Mouse (Mus musculus) neural tube, embryonic 14.5 days (tissue): ENCODE measurements around the gene Thumpd3. TPM values are rescaled to one million over a fixed set of nuclear protein-coding genes. Genes with fewer than 3 reads are reported as not detected.

Source experiments
- ATAC-seq: fragments of 200-750 bp; cut with Nextera tagmentation; 2 replicates; pipeline ENCODE4 v1.8.0; 2017; ENCODE audit warnings: low read depth, mild to moderate bottlenecking, moderate TSS enrichment, moderate library complexity
- H3K27ac ChIP-seq: fragments of 300-500 bp; sonication (generic); 2 replicates; pipeline ENCODE4 v1.5.1; 2014; ENCODE audit warnings: low read depth, mild to moderate bottlenecking, control low read depth, low read length, moderate library complexity, mixed read lengths
- H3K27me3 ChIP-seq: fragments of 300-500 bp; sonication (generic); 2 replicates; pipeline ENCODE4 v1.6.1; 2014; ENCODE audit warnings: low read length; ENCODE audit not compliant: control insufficient read depth, insufficient read depth
- H3K36me3 ChIP-seq: fragments of 300-500 bp; sonication (generic); 2 replicates; pipeline ENCODE4 v1.6.1; 2014; ENCODE audit warnings: low read length, mixed read lengths; ENCODE audit not compliant: control insufficient read depth, insufficient read depth
- H3K4me1 ChIP-seq: fragments of 300-500 bp; sonication (generic); 2 replicates; pipeline ENCODE4 v1.6.1; 2014; ENCODE audit warnings: low read length; ENCODE audit not compliant: control insufficient read depth, insufficient read depth
- H3K4me2 ChIP-seq: fragments of 300-500 bp; sonication (generic); 2 replicates; pipeline ENCODE4 v1.6.1; 2014; ENCODE audit warnings: mild to moderate bottlenecking, low read depth, low read length, control low read depth
- H3K4me3 ChIP-seq: fragments of 300-500 bp; sonication (generic); 2 replicates; pipeline ENCODE4 v1.5.1; 2014; ENCODE audit warnings: low read depth, low read length, control low read depth, mixed read lengths
- H3K9ac ChIP-seq: fragments of 300-500 bp; sonication (generic); replicated peaks from 2 replicates; pipeline ENCODE4 v1.6.1; 2014; ENCODE audit warnings: low read depth, mild to moderate bottlenecking, control low read depth, low read length, mixed read lengths
- H3K9me3 ChIP-seq: fragments of 300-500 bp; sonication (generic); 2 replicates; pipeline ENCODE4 v1.6.1; 2016; ENCODE audit warnings: low read length; ENCODE audit not compliant: control insufficient read depth
- WGBS: fragments of 180-500 bp; shearing (Covaris S2); extraction: QIAGEN DNeasy Blood & Tissue Kit; methylation state at CpG from one replicate; pipeline ENCODE4 v1.1.7; 2014; 5-methylcytosine and 5-hydroxymethylcytosine counted together
- polyA plus RNA-seq: library from polyadenylated mRNA; unstranded; fragments of >200 nt; fragmentation: Nextera tagmentation; extraction: Ambion mirVana; gene quantifications from 2 replicates; pipeline ENCODE4 v1.2.1, GENCODE M21; 2014

Thumpd3 gene
- 46.6 and 47.2 TPM in 2 replicates for polyA plus RNA-seq

DNA sequence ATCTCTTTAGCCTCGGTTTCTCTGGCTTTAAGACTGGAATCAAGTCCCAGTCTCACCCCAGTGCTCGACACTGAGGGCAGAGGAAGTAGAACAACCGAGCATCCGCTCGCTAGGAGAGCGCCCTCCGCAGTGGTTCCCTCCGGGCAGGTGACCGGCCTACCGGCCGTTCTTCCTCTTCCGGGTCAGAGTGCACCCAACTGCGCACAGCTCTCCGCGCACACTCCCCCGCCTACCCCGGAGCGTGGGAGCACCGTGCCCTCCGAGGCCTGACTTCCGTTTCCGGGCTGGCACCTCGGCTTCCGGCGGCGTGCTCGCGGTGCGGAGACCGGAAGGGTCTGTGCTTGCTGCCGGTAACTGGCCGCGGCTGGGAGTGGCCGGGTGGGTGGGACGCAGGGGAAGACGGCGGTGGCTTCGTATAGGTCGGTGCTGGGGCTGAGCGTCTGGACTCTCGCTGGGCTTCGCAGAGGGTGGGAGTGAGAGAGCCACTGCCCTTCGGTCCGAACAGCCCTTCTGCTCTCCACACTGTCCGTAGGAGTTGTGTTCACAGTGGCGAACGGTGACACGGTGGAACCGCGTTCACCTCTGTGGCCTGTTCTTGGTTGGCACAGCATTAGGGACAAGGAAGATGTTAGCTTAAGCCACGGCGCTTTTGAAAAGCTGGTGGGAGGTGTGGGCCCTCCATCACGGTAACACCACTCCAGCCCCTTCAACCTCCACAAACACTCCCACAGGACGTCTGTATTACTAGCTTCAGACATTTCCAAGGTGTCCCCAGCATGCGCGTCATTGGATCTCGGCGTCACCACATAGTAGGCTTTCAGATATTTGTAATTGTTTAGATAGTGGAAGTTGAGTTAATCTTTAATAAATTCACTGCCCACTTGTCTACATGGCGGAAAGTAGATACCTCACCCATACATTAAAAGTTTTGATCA is at the start of gene Thumpd3:
TSS of gene Thumpd3 (plus strand) at position 185 of the 935 bp plus-strand sequence.
- Histone ChIP-seq H3K36me3 (peaks cover 10% of the 10 kb centered on the region), H3K4me1 (peaks cover 13% of the 10 kb centered on the region), H3K27ac (peak within 1 kb of the TSS; percentile 88), H3K9me3 (no peaks in the 10 kb centered on the region), H3K4me3 (peak within 1 kb of the TSS; percentile 70), H3K9ac (peak within 1 kb of the TSS; percentile 62), H3K4me2 (peak within 1 kb of the TSS; percentile 69), H3K27me3 (no peaks in the 10 kb centered on the region)
- WGBS, result under 1% methylated on average over 59 of the region's 59 CpGs
- peak; percentile 100 for ATAC-seq

DNA sequence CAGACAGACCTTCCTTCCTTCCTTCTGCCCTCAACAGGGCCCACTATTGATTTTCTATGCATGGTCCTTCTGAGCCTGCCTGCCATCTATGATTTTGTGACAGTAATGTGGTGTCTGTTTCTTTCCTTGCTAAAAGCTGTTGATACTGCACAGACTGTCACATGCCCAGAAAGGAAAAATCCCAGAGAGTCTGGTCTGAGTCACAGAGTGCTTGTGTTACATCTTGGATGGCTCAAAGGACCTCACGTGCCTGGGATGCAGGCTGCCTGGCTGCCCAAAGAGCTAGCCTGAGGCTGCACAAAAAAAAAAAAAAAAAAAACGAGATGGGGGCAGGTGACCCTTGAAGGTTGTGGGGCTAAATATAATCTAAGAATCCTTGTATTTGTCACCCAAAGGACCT is 46.8 kb upstream of the Thumpd3 start:
- H3K27ac ChIP-seq, result no peak overlapping the region
- WGBS, result 60% methylated on average over 2 of the region's 2 CpGs
- no peak overlapping the region for H3K4me3 ChIP-seq

DNA sequence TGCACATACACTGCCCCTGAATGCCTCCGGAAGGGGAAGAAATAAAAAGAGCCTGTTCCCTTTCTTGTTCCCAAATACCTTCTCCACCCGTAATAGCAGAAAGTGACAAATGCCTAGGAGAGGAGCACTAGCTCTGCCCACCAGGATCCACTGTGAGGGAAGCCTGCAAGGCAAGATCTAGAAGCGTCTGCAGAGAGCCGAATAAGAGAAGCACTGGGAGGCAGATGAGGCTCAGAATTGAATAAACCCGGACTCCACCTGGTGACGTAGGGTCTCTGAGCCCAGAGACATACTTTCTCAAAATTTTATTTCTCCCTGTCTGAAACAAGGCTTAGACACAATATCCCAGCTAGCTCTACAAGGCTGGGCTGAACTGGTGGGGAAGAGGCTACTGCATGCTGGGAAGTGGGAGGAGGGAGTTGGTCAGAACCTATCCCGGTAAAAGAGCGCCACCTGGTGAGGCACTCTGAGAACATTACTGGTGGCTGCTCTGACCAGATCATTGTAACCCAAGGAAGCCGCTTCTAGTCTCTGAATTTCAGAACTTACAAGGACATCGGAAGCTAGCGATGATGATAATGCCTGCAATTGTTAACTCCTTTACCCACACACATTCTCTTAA is 45.2 kb upstream of the Thumpd3 start:
- no peak overlapping the region for H3K27ac ChIP-seq
- peaks cover 5% of the 10 kb centered on the region; the same call in 1 of the 2 replicates for H3K4me1 ChIP-seq
- H3K4me3 ChIP-seq, result no peak overlapping the region
- no peak overlapping the region for H3K9ac ChIP-seq
- H3K9me3 ChIP-seq, result no peaks in the 10 kb centered on the region
- no peaks in the 10 kb centered on the region for H3K27me3 ChIP-seq
- WGBS, result 34% methylated on average over 11 of the region's 11 CpGs
- no peaks in the 10 kb centered on the region for H3K36me3 ChIP-seq
- peak; percentile 95 for ATAC-seq
- peak overlapping the region; percentile 14; the same call in 1 of the 2 replicates for H3K4me2 ChIP-seq

More for the DNA sequence above, 46.8 kb upstream of the Thumpd3 start:
- Histone ChIP-seq H3K4me2 (no peak overlapping the region), H3K27me3 (no peaks in the 10 kb centered on the region), H3K9me3 (no peaks in the 10 kb centered on the region), H3K36me3 (no peaks in the 10 kb centered on the region), H3K9ac (no peak overlapping the region), H3K4me1 (peaks cover 5% of the 10 kb centered on the region; the same call in 1 of the 2 replicates)
- no peak for ATAC-seq

DNA sequence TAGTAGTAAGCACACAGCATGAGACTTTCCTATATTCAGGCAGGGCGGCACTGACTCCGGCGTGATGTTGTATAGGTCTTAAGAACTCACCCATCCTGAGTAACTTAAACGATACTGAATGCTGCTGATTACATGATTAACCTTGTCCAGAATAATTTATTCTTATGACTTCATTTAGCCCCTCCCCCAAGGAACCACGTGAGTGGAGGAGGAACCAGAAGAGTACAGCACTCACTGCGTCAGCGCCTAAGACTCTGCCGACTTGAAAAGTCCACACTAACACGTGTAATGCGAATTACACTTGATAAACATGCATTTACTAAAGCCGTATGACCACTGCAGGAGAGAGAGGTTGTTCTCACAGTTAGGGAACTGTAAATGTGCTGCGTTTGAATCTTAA is 44.3 kb upstream of the Thumpd3 start:
- no peaks in the 10 kb centered on the region for H3K9me3 ChIP-seq
- H3K4me1 ChIP-seq, result peaks cover 5% of the 10 kb centered on the region; the same call in 1 of the 2 replicates
- H3K4me2 ChIP-seq, result no peak overlapping the region
- no peaks in the 10 kb centered on the region for H3K36me3 ChIP-seq
- no peak for ATAC-seq
- H3K27ac ChIP-seq, result no peak overlapping the region
- 77% methylated on average over 12 of the region's 12 CpGs for WGBS
- H3K27me3 ChIP-seq, result no peaks in the 10 kb centered on the region
- no peak overlapping the region for H3K9ac ChIP-seq
- no peak overlapping the region for H3K4me3 ChIP-seq

DNA sequence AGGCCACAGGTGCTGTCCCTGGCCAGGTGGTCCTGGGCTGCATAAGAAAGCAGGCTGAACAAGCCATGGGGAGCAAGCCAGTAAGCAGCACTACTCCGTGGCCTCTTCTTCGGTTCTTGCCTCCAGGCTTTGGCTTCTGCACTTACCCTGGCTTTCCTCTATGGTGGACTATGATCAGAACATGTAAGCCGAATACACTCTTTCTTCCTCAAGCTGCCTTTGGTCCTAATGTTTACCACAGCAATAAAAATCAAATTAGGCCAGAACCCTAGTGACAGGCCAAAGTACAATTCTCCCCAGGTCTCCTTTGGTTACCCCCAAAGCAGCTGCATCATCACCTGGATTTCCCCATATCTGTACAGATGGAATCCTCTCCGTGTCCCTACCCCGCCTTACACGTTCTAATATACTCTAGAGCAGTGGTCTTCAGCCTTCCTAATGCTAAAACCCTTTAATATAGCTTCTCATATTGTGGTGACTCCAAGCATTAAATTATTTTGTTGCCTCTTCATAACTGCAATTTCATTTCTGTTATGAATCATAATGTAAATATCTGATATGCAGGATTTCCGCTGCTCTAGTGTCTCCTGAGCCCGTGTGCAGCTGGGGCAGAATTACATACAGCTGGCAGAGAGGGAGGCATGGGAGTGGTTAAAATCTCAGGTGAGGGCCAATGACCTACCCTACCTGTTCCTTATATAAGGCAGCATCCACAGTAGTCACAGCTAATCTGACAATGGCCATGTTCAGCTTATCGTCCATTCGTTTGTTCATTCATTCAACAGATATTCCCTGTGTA is 42.5 kb upstream of the Thumpd3 start:
- WGBS, result 88% methylated on average over 10 of the region's 10 CpGs

DNA sequence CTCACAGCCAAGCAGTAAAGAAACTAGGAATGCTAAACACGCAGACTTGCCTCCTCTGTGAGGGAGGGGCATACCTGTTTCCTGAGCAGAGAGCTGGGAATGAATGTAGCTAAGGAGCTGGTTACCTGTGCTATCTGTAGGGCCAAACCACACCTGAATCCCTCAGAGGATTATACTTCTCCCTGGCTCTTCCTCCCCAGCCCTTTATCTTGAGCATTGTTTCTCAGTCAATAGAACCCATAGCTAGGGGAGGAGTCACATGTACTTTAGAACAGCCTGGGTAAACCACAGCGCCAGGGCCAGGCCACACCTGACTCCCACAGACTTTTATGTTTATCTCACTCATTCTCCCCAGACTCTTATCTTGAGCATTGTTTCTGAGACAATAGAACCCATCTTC is 39.2 kb upstream of the Thumpd3 start:
- Histone ChIP-seq H3K36me3 (no peaks in the 10 kb centered on the region), H3K4me3 (no peak overlapping the region), H3K9ac (no peak overlapping the region), H3K27ac (no peak overlapping the region), H3K9me3 (no peaks in the 10 kb centered on the region), H3K27me3 (no peaks in the 10 kb centered on the region), H3K4me2 (no peak overlapping the region), H3K4me1 (no peaks in the 10 kb centered on the region)
- WGBS, result 74% methylated on average over 2 of the region's 2 CpGs
- no peak for ATAC-seq

More for the DNA sequence above, 42.5 kb upstream of the Thumpd3 start:
- Histone ChIP-seq H3K4me1 (peaks cover 5% of the 10 kb centered on the region; the same call in 1 of the 2 replicates), H3K9me3 (no peaks in the 10 kb centered on the region), H3K9ac (no peak overlapping the region), H3K4me2 (no peak overlapping the region), H3K27me3 (no peaks in the 10 kb centered on the region), H3K4me3 (no peak overlapping the region), H3K36me3 (no peaks in the 10 kb centered on the region), H3K27ac (no peak overlapping the region)
- no peak for ATAC-seq

DNA sequence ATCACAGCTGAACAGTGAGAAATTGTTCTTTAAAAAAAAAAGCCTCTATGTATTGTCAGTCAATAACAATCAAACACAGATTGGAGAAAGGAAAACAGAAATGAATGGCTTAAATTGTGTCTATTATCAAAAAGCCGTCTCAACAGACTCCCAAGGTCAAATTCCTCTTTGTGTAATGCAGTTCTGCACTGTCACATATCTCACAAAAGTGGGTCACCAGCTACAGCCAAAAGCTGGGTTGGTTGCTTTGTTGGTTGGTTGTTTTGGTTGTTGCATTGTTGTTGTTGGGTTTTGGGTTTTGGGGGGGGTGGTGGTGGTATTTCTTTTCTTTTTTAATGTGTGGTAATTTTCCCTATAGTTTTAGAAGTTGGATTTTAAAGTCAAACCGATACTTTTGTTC is 34.1 kb upstream of the Thumpd3 start:
- H3K9ac ChIP-seq, result no peak overlapping the region
- ATAC-seq, result no peak
- peak overlapping the region; percentile 53; the same call in 1 of the 2 replicates for H3K27ac ChIP-seq
- no peaks in the 10 kb centered on the region for H3K27me3 ChIP-seq
- H3K4me2 ChIP-seq, result no peak overlapping the region
- no peak overlapping the region for H3K4me3 ChIP-seq
- WGBS, result 43% methylated on average over 2 of the region's 2 CpGs
- no peaks in the 10 kb centered on the region for H3K4me1 ChIP-seq
- H3K36me3 ChIP-seq, result no peaks in the 10 kb centered on the region
- no peaks in the 10 kb centered on the region for H3K9me3 ChIP-seq

DNA sequence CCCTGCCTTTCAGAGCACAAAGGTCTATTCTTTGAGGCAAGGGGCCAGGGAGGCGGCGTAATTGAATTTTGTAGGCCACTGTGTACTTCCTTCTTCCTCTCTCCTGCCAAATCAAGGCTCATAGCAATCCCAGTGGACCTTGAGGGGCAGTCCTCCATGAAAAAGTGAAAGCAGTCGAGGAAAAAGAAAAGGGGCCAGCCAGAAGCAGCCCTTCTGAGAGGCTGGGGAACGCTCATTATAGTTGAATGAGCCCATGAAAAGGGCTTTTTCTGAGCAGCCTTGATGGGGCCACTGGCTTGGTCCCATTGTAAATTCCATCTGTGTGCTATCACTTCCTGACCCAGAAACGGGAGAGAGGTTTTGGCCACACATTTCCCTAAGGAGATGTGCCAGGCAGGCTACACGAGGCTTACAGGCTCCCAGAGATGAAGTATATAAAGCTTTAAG is 33.5 kb upstream of the Thumpd3 start:
- Histone ChIP-seq H3K27me3 (no peaks in the 10 kb centered on the region), H3K27ac (peak overlapping the region; percentile 53; the same call in 1 of the 2 replicates), H3K4me2 (no peak overlapping the region), H3K9me3 (no peaks in the 10 kb centered on the region), H3K4me3 (no peak overlapping the region), H3K9ac (no peak overlapping the region), H3K4me1 (peaks cover 5% of the 10 kb centered on the region; the same call in 1 of the 2 replicates), H3K36me3 (no peaks in the 10 kb centered on the region)
- 9% methylated on average over 6 of the region's 6 CpGs for WGBS
- peak; percentile 80 for ATAC-seq
